Mouse (Mus musculus) intestine, embryonic 14.5 days (tissue): ENCODE results near the gene Tcp11l1. TPM values are rescaled to one million over a fixed set of nuclear protein-coding genes. Genes with fewer than 3 reads are reported as not detected.
A peak's percentile ranks its signal among the peaks of the same experiment; 100 is the strongest.

Experiments
- ATAC-seq: fragments of 200-750 bp; cut with Nextera tagmentation; replicated peaks from 2 replicates; pipeline ENCODE4 v1.8.0; 2017; ENCODE audit warnings: low read depth, moderate number of reproducible peaks, moderate TSS enrichment, moderate library complexity; ENCODE audit not compliant: low FRiP score, low TSS enrichment
- DNase-seq: peaks from one replicate; pipeline ENCODE4 v3.0.0-alpha.2; 2018; ENCODE audit warnings: low spot score
- H3K27ac ChIP-seq: fragments of 300-500 bp; sonication (generic); 2 replicates; pipeline ENCODE4 v1.5.1; 2014; ENCODE audit warnings: low read depth, mild to moderate bottlenecking, control low read depth
- H3K27me3 ChIP-seq: fragments of 300-500 bp; sonication (generic); replicated peaks from 2 replicates; pipeline ENCODE4 v1.6.1; 2014; ENCODE audit warnings: low read length, control low read depth; ENCODE audit not compliant: control insufficient read depth, insufficient read depth
- H3K36me3 ChIP-seq: fragments of 300-500 bp; sonication (generic); 2 replicates; pipeline ENCODE4 v1.6.1; 2014; ENCODE audit warnings: low read length, control low read depth; ENCODE audit not compliant: control insufficient read depth, insufficient read depth
- H3K4me1 ChIP-seq: fragments of 300-500 bp; sonication (generic); replicated peaks from 2 replicates; pipeline ENCODE4 v1.6.1; 2014; ENCODE audit warnings: low read length, control low read depth, mixed read lengths; ENCODE audit not compliant: control insufficient read depth, insufficient read depth
- H3K4me2 ChIP-seq: fragments of 300-500 bp; sonication (generic); 2 replicates; pipeline ENCODE4 v1.6.1; 2014; ENCODE audit warnings: low read length
- H3K4me3 ChIP-seq: fragments of 300-500 bp; sonication (generic); 2 replicates; pipeline ENCODE4 v1.5.1; 2014; ENCODE audit warnings: low read depth, low read length, control low read depth, mixed read lengths
- H3K9ac ChIP-seq: fragments of 300-500 bp; sonication (generic); 2 replicates; pipeline ENCODE4 v1.6.1; 2014; ENCODE audit warnings: mild to moderate bottlenecking, low read length
- H3K9me3 ChIP-seq: fragments of 300-500 bp; sonication (generic); 2 replicates; pipeline ENCODE4 v1.6.1; 2016; ENCODE audit warnings: low read length, control low read depth; ENCODE audit not compliant: control insufficient read depth
- WGBS: fragments of 180-500 bp; shearing (Covaris S2); extraction: QIAGEN DNeasy Blood & Tissue Kit; methylation state at CpG from one replicate; pipeline ENCODE4 v1.1.7; 2014; 5-methylcytosine and 5-hydroxymethylcytosine counted together
- polyA plus RNA-seq: library from polyadenylated mRNA; unstranded; fragments of >200 nt; fragmentation: Nextera tagmentation; extraction: Ambion mirVana; gene quantifications from 2 replicates; pipeline ENCODE4 v1.2.1, GENCODE M21; 2014

The Tcp11l1 gene
- 52.6 and 55.7 TPM in 2 replicates for polyA plus RNA-seq

DNA sequence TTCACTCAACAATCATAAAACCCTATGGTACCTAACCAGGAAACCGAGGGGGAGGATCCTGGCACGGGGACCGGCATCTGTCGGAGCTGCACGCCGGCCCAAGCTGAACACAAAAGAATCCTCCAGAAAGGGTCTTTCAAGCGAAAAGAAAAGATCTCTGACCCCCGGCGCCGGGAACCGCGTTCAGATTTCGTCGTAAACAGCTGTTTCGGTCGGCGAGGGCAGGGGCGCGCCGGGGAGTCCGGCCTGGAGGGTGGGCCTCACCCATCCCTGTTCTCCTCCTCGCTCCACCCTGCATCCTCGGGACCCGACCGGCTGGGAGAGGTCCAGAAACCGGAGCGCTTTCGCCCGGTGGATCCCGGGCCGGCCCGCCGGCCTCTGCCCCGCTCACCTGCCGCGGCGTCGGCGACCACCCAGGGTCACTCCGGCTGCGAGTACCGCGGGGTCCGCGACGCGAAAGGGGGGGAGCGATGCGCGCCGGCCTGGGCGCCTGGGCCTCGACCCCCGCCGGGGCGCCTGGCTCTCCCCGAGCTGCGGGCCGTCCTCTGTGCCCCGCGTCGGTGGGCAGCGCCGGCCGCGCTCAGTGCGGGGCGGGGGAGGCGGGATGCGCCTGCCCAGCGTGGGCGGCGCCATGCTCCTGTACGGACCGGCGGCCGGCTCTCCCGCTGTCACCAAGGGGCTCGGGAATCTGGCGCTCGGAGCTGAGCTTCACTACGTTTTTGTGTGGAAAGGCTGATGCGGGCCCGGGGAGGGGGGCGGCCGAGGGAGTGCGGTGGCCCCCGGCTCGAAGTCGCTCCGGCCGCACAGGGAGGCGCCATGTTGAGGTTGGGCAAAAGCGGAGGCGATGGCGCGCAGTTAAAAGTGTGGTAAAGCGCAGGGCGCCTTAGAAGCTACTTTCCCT is at the start of gene Tcp11l1:
TSS of gene Tcp11l1 (minus strand) at position 585 of the 901 bp plus-strand sequence.
- peak within 1 kb of the TSS; percentile 72 for H3K9ac ChIP-seq
- peak within 1 kb of the TSS; percentile 77 for H3K4me2 ChIP-seq
- H3K4me3 ChIP-seq = peak within 1 kb of the TSS; percentile 83
- no peaks in the 10 kb centered on the region for H3K9me3 ChIP-seq
- no peaks in the 10 kb centered on the region for H3K36me3 ChIP-seq
- DNase-seq (peak; percentile 88), ATAC-seq (peak; percentile 90)
- H3K27ac ChIP-seq = peak within 1 kb of the TSS; percentile 73
- WGBS = under 1% methylated on average over 87 of the region's 99 CpGs
- peaks cover 10% of the 10 kb centered on the region; the same call in 1 of the 2 replicates for H3K4me1 ChIP-seq
- H3K27me3 ChIP-seq = no peaks in the 10 kb centered on the region

DNA sequence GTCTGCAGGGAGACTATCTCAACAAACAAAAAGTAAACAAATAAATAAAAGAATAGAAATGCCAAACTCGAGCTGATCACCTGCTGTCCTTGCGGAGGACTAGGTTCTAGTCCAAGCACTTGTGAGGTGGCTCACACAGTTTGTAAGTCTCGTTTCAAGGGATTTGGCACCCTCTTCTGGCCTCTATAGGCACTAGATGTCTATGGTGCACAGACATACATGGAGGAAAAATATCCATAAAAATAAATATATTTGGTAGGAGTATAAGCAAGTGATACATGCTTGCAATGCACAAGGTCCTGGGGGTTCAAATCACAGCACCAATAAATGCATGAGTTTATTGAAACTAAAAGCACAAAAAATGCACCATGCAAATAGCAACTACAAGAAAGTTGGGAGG is 38.6 kb upstream of the Tcp11l1 start:
- Histone ChIP-seq H3K9ac (no peak overlapping the region), H3K27ac (no peak overlapping the region), H3K4me2 (no peak overlapping the region), H3K9me3 (no peaks in the 10 kb centered on the region), H3K4me3 (no peak overlapping the region), H3K36me3 (0 out of 2 replicates have a peak, but pooled peaks cover 4% of the 10 kb centered on the region), H3K4me1 (no peaks in the 10 kb centered on the region), H3K27me3 (no peaks in the 10 kb centered on the region)
- no peak for DNase-seq
- no peak; the same call in 1 of the 2 replicates for ATAC-seq
- 57% methylated on average over 3 of the region's 3 CpGs for WGBS

DNA sequence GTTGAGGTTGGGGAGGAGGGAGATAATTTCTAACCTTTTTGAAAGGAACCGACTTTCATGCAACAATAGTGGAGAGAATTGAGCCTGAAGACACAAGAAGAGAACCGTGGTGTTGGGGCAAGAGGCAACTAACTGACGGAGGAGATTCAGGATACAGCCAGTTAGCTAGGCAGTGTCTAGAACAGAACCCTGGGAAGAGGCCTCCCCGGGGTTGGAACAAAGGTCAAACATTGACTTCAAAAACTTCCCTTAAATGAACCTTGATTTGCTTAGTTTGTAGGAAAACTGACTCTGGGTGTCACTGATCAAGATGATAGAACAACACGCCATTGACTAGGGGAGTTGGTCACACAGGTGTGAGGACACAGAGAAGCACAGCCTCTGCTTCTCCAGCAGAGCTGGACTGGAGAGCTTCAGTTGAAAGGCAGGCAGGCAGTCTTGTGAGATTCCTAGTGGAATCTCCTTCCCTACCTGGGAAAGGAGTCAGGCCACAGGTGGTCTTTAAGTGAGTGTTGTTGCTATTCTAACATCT is 36.7 kb upstream of the Tcp11l1 start:
- Histone ChIP-seq H3K9me3 (no peaks in the 10 kb centered on the region), H3K4me3 (no peak overlapping the region), H3K4me2 (no peak overlapping the region), H3K27ac (no peak overlapping the region), H3K27me3 (no peaks in the 10 kb centered on the region), H3K9ac (no peak overlapping the region), H3K4me1 (no peaks in the 10 kb centered on the region), H3K36me3 (0 out of 2 replicates have a peak, but pooled peaks cover 4% of the 10 kb centered on the region)
- DNase-seq = no peak
- no peak for ATAC-seq
- 68% methylated on average over 5 of the region's 5 CpGs for WGBS

DNA sequence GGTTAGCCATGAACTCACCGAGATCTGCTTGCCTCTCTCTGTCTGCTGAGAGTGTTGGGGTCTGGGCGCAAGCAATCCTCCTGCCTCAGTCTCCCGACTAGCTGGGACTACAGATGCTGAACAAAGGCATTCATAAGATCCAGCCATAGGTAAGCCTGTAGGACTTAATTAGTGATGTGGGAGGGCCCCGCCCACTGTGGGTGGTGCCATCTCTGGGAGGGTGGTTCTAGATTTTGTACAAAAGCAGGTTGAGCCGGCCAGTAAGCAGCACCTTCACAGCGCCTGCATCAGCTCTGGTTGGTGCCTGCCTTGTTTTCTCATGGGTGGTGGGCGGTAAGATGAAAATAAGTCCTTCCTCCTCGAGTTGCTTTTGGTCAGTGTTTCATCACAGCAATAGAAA is 34.3 kb upstream of the Tcp11l1 start:
- no peak overlapping the region for H3K27ac ChIP-seq
- ATAC-seq (no peak), DNase-seq (no peak)
- WGBS = 59% methylated on average over 8 of the region's 8 CpGs
- H3K27me3 ChIP-seq = no peaks in the 10 kb centered on the region
- 0 out of 2 replicates have a peak, but pooled peaks cover 4% of the 10 kb centered on the region for H3K4me1 ChIP-seq
- no peak overlapping the region for H3K4me3 ChIP-seq
- no peaks in the 10 kb centered on the region for H3K36me3 ChIP-seq
- no peak overlapping the region for H3K4me2 ChIP-seq
- no peak overlapping the region for H3K9ac ChIP-seq
- no peaks in the 10 kb centered on the region for H3K9me3 ChIP-seq

DNA sequence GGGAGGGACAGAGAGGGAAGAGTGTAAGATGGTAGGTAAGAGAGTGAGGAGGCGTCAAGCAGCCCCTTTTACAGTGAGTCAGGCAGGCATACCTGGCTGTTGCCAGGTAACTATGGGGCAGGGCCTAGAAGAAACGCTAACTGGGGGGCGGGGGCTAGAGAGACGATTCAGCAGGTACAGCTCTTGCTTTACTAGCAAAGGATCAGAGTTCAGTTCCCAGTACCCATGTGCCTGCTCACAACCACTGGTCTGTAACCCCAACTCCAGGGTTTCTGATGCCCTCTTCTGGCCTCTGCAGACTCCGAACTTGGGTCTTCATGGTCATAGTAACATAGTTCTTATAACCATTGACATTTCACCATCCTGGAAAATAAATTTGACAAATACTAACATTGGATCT is 32.0 kb upstream of the Tcp11l1 start:
- ATAC-seq = no peak

DNA sequence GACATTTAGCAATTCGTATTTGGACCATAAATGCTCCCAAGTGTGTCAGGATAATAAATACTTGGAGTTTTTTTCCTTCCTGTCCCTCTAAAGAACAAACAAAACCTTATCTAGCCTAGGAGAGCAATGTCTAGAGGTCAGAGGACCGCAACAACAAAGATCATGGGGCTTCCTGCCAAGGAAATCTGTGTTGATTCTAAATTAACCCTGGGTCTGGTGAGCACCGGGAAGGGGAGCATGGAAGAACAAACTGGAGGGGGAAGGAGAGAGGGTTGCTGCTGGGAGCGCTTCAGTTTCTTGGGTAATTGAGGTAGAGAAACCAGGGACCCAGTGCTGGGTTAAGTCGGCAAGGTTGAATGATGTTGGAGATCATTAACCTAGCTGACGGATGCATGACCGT is 31.2 kb upstream of the Tcp11l1 start:
- Histone ChIP-seq H3K36me3 (no peaks in the 10 kb centered on the region), H3K27ac (peak overlapping the region; percentile 29; the same call in 1 of the 2 replicates), H3K9me3 (no peaks in the 10 kb centered on the region), H3K4me3 (peak overlapping the region; percentile 61), H3K9ac (peak overlapping the region; percentile 77; the same call in 1 of the 2 replicates), H3K4me1 (peaks cover 16% of the 10 kb centered on the region; the same call in 1 of the 2 replicates), H3K4me2 (peak overlapping the region; percentile 70), H3K27me3 (no peaks in the 10 kb centered on the region)
- no peak for DNase-seq
- 9% methylated on average over 7 of the region's 7 CpGs for WGBS
- ATAC-seq = no peak; the same call in 1 of the 2 replicates

More for the DNA sequence above, 32.0 kb upstream of the Tcp11l1 start:
- no peak for DNase-seq
- no peaks in the 10 kb centered on the region for H3K36me3 ChIP-seq
- H3K4me2 ChIP-seq = no peak overlapping the region
- no peaks in the 10 kb centered on the region for H3K27me3 ChIP-seq
- no peaks in the 10 kb centered on the region for H3K9me3 ChIP-seq
- peaks cover 16% of the 10 kb centered on the region; the same call in 1 of the 2 replicates for H3K4me1 ChIP-seq
- H3K27ac ChIP-seq = no peak overlapping the region
- WGBS = 56% methylated on average over 5 of the region's 5 CpGs
- H3K4me3 ChIP-seq = no peak overlapping the region
- H3K9ac ChIP-seq = no peak overlapping the region

DNA sequence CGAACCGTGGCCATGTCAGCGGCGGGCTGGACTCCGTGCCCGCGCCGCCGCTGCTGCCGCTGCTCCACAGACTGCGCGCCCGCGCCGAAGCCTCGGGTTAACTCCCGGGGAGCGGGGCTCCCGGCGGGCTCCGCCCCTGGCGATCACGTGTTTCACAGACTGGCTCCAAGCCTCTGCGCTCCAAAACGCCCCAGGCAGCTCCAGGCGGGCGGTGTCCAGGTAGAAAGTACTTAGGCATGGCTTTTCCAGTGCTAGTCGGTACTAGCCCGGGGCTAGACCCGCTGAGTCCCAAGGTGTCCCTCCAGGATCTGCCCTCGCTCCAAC is 30.7 kb upstream of the Tcp11l1 start, which contains the start of gene Depdc7:
TSS of gene Depdc7 (minus strand) at position 138 of the 324 bp plus-strand sequence.
- DNase-seq = peak; percentile 92
- 0% methylated on average over 25 of the region's 31 CpGs for WGBS
- no peaks in the 10 kb centered on the region for H3K9me3 ChIP-seq
- peak within 1 kb of the TSS; percentile 70 for H3K4me2 ChIP-seq
- peaks cover 16% of the 10 kb centered on the region; the same call in 1 of the 2 replicates for H3K4me1 ChIP-seq
- peak within 1 kb of the TSS; percentile 77 for H3K9ac ChIP-seq
- ATAC-seq = peak; percentile 92
- no peaks in the 10 kb centered on the region for H3K36me3 ChIP-seq
- H3K27ac ChIP-seq = peak within 1 kb of the TSS; percentile 29; the same call in 1 of the 2 replicates
- peak within 1 kb of the TSS; percentile 61 for H3K4me3 ChIP-seq
- no peaks in the 10 kb centered on the region for H3K27me3 ChIP-seq

DNA sequence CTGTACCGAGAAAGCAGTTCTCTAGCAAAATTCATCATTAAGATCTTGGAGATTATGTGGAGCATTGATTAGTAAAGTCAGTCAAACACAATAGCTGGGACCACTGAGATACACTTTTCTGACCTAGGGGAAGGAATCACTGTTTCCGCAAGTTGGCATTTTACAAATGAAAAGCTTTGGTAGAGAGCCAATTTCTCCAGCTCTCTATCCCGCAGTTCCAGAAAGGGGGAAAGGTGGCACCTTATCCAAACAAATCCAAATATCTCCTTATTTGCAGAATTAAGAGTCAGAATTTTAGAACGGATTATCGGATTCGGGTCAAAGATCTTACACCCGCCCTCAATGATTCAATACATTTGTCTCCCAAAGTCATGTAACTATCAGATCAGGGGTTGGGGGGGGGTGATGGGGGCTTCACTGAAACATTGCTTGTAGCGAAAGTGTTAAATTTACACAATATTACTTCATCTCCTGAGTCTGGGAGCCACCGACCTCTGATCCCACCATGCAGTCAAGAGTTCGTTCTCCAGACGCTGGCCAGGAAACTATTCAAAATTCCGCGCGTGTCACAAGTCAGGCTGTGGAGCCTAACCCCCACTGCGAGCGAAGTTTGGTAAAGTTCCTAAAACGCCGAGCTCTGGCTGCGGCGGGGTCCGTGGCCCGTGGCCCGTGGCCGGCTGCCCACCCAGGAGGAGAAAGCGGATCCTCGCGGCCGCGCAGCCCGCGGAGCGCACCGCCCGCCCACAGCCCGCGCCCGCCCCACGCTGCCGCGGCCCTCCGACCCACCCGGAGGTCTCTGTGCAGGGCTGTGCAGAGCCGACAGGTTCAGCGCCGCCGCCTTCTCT is 30.1 kb upstream of the Tcp11l1 start:
- peak overlapping the region; percentile 29; the same call in 1 of the 2 replicates for H3K27ac ChIP-seq

More for the DNA sequence above, 30.1 kb upstream of the Tcp11l1 start:
- DNase-seq (no peak), ATAC-seq (no peak; the same call in 1 of the 2 replicates)
- H3K9me3 ChIP-seq = no peaks in the 10 kb centered on the region
- no peaks in the 10 kb centered on the region for H3K27me3 ChIP-seq
- no peaks in the 10 kb centered on the region for H3K36me3 ChIP-seq
- H3K4me3 ChIP-seq = peak overlapping the region; percentile 61
- peaks cover 16% of the 10 kb centered on the region; the same call in 1 of the 2 replicates for H3K4me1 ChIP-seq
- H3K4me2 ChIP-seq = peak overlapping the region; percentile 70
- WGBS = 5% methylated on average over 46 of the region's 46 CpGs
- peak overlapping the region; percentile 77 for H3K9ac ChIP-seq
